Mouse (Mus musculus) erythroblast, embryonic 14.5 days (primary cell): ENCODE measurements around the gene Gm37240.

Experiments used
- GATA1 ChIP-seq: IDR thresholded peaks from 2 replicates; pipeline ENCODE4 v1.6.1; 2012; ENCODE audit warnings: low read length, inconsistent platforms, mixed read lengths
- TAL1 ChIP-seq: IDR thresholded peaks from 3 replicates; pipeline ENCODE4 v1.6.1; 2012; ENCODE audit warnings: low read length, inconsistent platforms, mixed read lengths

DNA sequence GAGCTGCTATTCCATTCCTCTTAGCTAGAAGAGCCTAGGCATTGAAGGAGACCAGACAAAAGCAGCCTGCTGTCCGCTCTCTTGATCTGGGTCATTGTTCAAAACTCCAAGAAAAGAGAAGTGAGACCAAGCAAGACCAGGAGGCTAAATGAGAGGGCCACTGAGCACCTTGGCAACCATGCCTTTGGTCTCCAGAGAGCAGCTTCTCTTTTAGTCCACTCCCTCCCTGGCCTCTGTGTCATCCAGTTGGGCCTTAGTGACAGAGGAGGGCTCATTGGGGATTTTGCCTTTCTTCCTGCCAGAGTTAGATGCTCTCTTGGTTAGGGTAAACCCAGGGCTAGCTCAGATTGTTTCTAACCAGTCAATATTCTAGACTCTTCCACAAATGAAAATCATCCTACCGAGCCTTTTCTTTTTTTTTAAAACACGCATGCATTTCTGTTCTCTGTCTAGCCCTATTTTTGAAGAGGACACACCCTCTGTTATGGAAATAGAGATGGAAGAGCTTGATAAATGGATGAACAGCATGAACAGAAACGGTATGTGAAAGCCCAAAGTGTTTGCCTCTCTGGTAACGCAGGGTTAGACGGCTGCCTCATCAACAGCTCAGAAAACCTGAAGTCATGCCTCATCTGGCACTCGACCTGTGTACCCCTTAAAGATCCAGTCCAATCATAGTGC is 1197.1 kb downstream of the Gm37240 start:
- TF ChIP-seq GATA1 (no peak), TAL1 (no peak)
